Comparison of ENCODE assay signal across 10 mouse cellular contexts in genomic region chr19:9069687-9070307, GRCm38 (mm10). TPM values are rescaled to one million over a fixed set of nuclear protein-coding genes. Genes with fewer than 3 reads are reported as not detected.
DNase-seq lines count a peak whose midpoint lies in the region; ATAC-seq and TF ChIP-seq lines count a peak whose summit lies in the region.
"Had no signal": no experiment of that assay in that cellular context is flagged by ENCODE, and none has a peak within 500 bp of the region (broad histone marks: within the 10 kb centered on the region; RNA-seq: fewer than 3 reads in every experiment).

No protein-coding gene starts in this region.

- intact Hi-C loops in gastrocnemius, adult 2 months (cut with DNase I), result no loop called here
- intact Hi-C loops in left cerebral cortex, postnatal 14 days (cut with DNase I), result no loop called here

- H3K4me3 ChIP-seq in gastrocnemius, adult 2 months, result no peak overlapping the region
- no peak overlapping the region for H3K4me3 ChIP-seq in midbrain, embryonic 14.5 days (replicated peaks; ENCODE audit: low read depth, low read length)
- no peak overlapping the region for H3K4me3 ChIP-seq in midbrain, embryonic 11.5 days (ENCODE audit: low read depth, low read length)
- H3K4me3 ChIP-seq in stomach, embryonic 15.5 days (replicated peaks), result no peak overlapping the region

- H3K27me3 ChIP-seq in midbrain, embryonic 14.5 days (ENCODE audit: control insufficient read depth, insufficient read depth, low read length), result no peaks in the 10 kb centered on the region
- H3K27me3 ChIP-seq in midbrain, embryonic 11.5 days (ENCODE audit: control insufficient read depth, insufficient read depth, low read length), result no peaks in the 10 kb centered on the region
- H3K27me3 ChIP-seq in stomach, embryonic 15.5 days (replicated peaks), result no peaks in the 10 kb centered on the region

- peaks cover 7% of the 10 kb centered on the region for H3K4me1 ChIP-seq in midbrain, embryonic 14.5 days (ENCODE audit: control insufficient read depth, insufficient read depth, low read length)
- peaks cover 7% of the 10 kb centered on the region; the same call in 1 of the 2 replicates for H3K4me1 ChIP-seq in midbrain, embryonic 11.5 days (ENCODE audit: control insufficient read depth, insufficient read depth, low read length)
- H3K4me1 ChIP-seq in stomach, embryonic 15.5 days, result peaks cover 52% of the 10 kb centered on the region

- 80% methylated on average over 8 of the region's 8 CpGs for WGBS in midbrain, embryonic 14.5 days
- WGBS in midbrain, embryonic 11.5 days, result 82% methylated on average over 8 of the region's 8 CpGs
- WGBS in stomach, embryonic 15.5 days, result 35% methylated on average over 8 of the region's 8 CpGs

- H3K36me3 ChIP-seq in midbrain, embryonic 14.5 days (ENCODE audit: control insufficient read depth, insufficient read depth, low read length), result no peaks in the 10 kb centered on the region
- no peaks in the 10 kb centered on the region for H3K36me3 ChIP-seq in midbrain, embryonic 11.5 days (ENCODE audit: control insufficient read depth, insufficient read depth, low read length)
- H3K36me3 ChIP-seq in stomach, embryonic 15.5 days, result no peaks in the 10 kb centered on the region

- no peak overlapping the region for H3K9ac ChIP-seq in midbrain, embryonic 14.5 days (replicated peaks; ENCODE audit: low read length)
- no peak overlapping the region for H3K9ac ChIP-seq in midbrain, embryonic 11.5 days (ENCODE audit: low read length)
- no peak overlapping the region for H3K9ac ChIP-seq in stomach, embryonic 15.5 days

- ATAC-seq in midbrain, embryonic 14.5 days (ENCODE audit: low FRiP score, low TSS enrichment), result no peak
- ATAC-seq in midbrain, embryonic 11.5 days (ENCODE audit: low FRiP score), result no peak
- no peak for ATAC-seq in stomach, embryonic 15.5 days (ENCODE audit: insufficient read depth, low FRiP score, low read depth)

- no peak for TF ChIP-seq CTCF in gastrocnemius, adult 2 months (IDR thresholded peaks at IDR 0.05)

- H3K9me3 ChIP-seq in midbrain, embryonic 14.5 days (ENCODE audit: control insufficient read depth, low read length), result no peaks in the 10 kb centered on the region
- no peaks in the 10 kb centered on the region for H3K9me3 ChIP-seq in midbrain, embryonic 11.5 days (ENCODE audit: control insufficient read depth, low read length)
- H3K9me3 ChIP-seq in stomach, embryonic 15.5 days, result no peaks in the 10 kb centered on the region

- DNase-seq in gastrocnemius, adult 2 months, result peak; percentile 19
- no peak for DNase-seq in gastrocnemius, adult 8-10 months (ENCODE audit: low spot score in 2 of 2)
- peak; percentile 40 for DNase-seq in midbrain, embryonic 14.5 days
- no peak for DNase-seq in midbrain, embryonic 11.5 days (ENCODE audit: low spot score, missing footprints)
- peak; percentile 64 to 68 for DNase-seq in left cerebral cortex, postnatal 14 days (ENCODE audit: low spot score in 2 of 2)
- DNase-seq in thymus, postnatal 4 days, result no peak
- DNase-seq in adipocyte (ENCODE audit: low spot score), result no peak

- H3K27ac ChIP-seq in gastrocnemius, adult 2 months, result peak overlapping the region; percentile 90
- H3K27ac ChIP-seq in midbrain, embryonic 14.5 days (replicated peaks; ENCODE audit: low read depth, low read length), result no peak overlapping the region
- H3K27ac ChIP-seq in midbrain, embryonic 11.5 days (ENCODE audit: low read depth, low read length), result no peak overlapping the region
- peak overlapping the region; percentile 91 for H3K27ac ChIP-seq in stomach, embryonic 15.5 days

- H3K4me2 ChIP-seq in midbrain, embryonic 14.5 days (ENCODE audit: low read length), result no peak overlapping the region
- no peak overlapping the region for H3K4me2 ChIP-seq in midbrain, embryonic 11.5 days
- no peak overlapping the region for H3K4me2 ChIP-seq in stomach, embryonic 15.5 days

RNA-seq across cellular contexts. Expression of gene Scgb1a1, which starts 18.0 kb away (rescaled TPM):
- total RNA-seq in gastrocnemius, adult 2 months (2021), result not detected
- total RNA-seq in gastrocnemius, adult 8-10 months (2022), result not detected
- polyA plus RNA-seq in midbrain, embryonic 14.5 days (2014; fragmentation: Nextera tagmentation; extraction: Ambion mirVana), result not detected in 2 replicates
- polyA plus RNA-seq in midbrain, embryonic 11.5 days (2014; fragmentation: Nextera tagmentation; extraction: Ambion mirVana), result not detected in 2 replicates
- total RNA-seq in left cerebral cortex, postnatal 14 days (2021), result not detected
- not detected in 2 replicates for polyA plus RNA-seq in stomach, embryonic 15.5 days (2015; fragmentation: Nextera tagmentation; extraction: Ambion mirVana)
- total RNA-seq: neutrophil, adult 5-6 weeks had no signal
- polyA plus RNA-seq: limb, embryonic 11.5 days had no signal

Comparison
In these comparisons a context has a peak if more than half of its experiments do, and no peak if none do; other contexts are left out.
1. DNase-seq: peak in gastrocnemius, adult 2 months (single experiment), midbrain, embryonic 14.5 days (single experiment) and left cerebral cortex, postnatal 14 days (2 of 2); none in gastrocnemius, adult 8-10 months (0 of 2), midbrain, embryonic 11.5 days (single experiment), thymus, postnatal 4 days (single experiment) and adipocyte (single experiment).
2. H3K27ac ChIP-seq: peak in gastrocnemius, adult 2 months (single experiment) and stomach, embryonic 15.5 days (single experiment); none in midbrain, embryonic 14.5 days (single experiment) and midbrain, embryonic 11.5 days (single experiment).